Mouse (Mus musculus): Measurements from ENCODE around the gene Gm4969.

- TF ChIP-seq CTCF (IDR thresholded peaks at IDR 0.05; ENCODE audit: insufficient read depth, low read length) (no peak), POLR2A (IDR thresholded peaks at IDR 0.05; ENCODE audit: borderline replicate concordance, extremely low read depth, low read depth, low read length) (no peak)
Observed at GRCm38 (mm10) chr7:19164978-19165377, 46.8 kb upstream of the Gm4969 start.

Measured in lung, adult 2 months (tissue).